Mouse (Mus musculus) CH12.LX (cell line): Measurements from ENCODE around the gene Nxpe3. TPM values are rescaled to one million over a fixed set of nuclear protein-coding genes. Genes with fewer than 3 reads are reported as not detected.

Experiments used
- DNase-seq: peaks from one replicate; pipeline ENCODE4 v3.0.0-alpha.2; 2013; ENCODE audit errors: extremely low read depth
- H3K27ac ChIP-seq: 2 replicates; pipeline ENCODE4 v1.5.1; 2012; ENCODE audit warnings: low read depth, mild to moderate bottlenecking, control low read depth, moderate library complexity; ENCODE audit not compliant: insufficient read depth
- H3K27me3 ChIP-seq: replicated peaks from 2 replicates; pipeline ENCODE3; 2012; ENCODE audit warnings: inconsistent platforms
- H3K36me3 ChIP-seq, 2 experiments: replicated peaks in 1 of 2; 2 replicates each; pipeline versions ENCODE3 to v1.6.1; 2012; ENCODE audit warnings: inconsistent platforms in 1 of 2, low read length in 1 of 2, mild to moderate bottlenecking in 1 of 2, mixed read lengths in 1 of 2, moderate library complexity in 1 of 2; ENCODE audit not compliant: control insufficient read depth in 1 of 2, insufficient read depth in 1 of 2
- H3K4me1 ChIP-seq, 2 experiments: 2 replicates each; pipeline ENCODE4 v1.6.1; 2012; ENCODE audit warnings: inconsistent platforms in 1 of 2, moderate library complexity in 1 of 2; ENCODE audit not compliant: insufficient read depth in 2 of 2, control insufficient read depth in 1 of 2
- H3K4me2 ChIP-seq: 2 replicates; pipeline ENCODE4 v1.6.1; 2012; ENCODE audit warnings: low read depth, mild to moderate bottlenecking, control low read depth; ENCODE audit not compliant: poor library complexity, insufficient read depth, severe bottlenecking
- H3K4me3 ChIP-seq, 3 experiments: fragments of 150-350 bp in 1 of 3; sonication (generic) in 1 of 3; replicated peaks in 1 of 3; 2 replicates each; pipeline versions ENCODE3 to v1.5.1; 2011 to 2012; ENCODE audit warnings: low read depth in 2 of 3, low read length in 2 of 3, mild to moderate bottlenecking in 2 of 3, moderate library complexity in 2 of 3, control low read depth in 1 of 3, improper control_type of control experiment in 1 of 3, inconsistent platforms in 1 of 3, mixed read lengths in 1 of 3; ENCODE audit not compliant: poor library complexity in 1 of 3
- H3K79me2 ChIP-seq: replicated peaks from 2 replicates; pipeline ENCODE4 v1.6.1; 2012; ENCODE audit warnings: mild to moderate bottlenecking, moderate library complexity; ENCODE audit not compliant: control insufficient read depth, poor library complexity, insufficient read depth, severe bottlenecking; ENCODE audit errors: extremely low read depth
- H3K9ac ChIP-seq: 2 replicates; pipeline ENCODE4 v1.6.1; 2012; ENCODE audit warnings: low read depth, mild to moderate bottlenecking, control low read depth, moderate library complexity; ENCODE audit not compliant: insufficient read depth
- H3K9me3 ChIP-seq: replicated peaks from 2 replicates; pipeline ENCODE3; 2012; ENCODE audit warnings: low read length, inconsistent platforms, mixed read lengths
- BHLHE40 ChIP-seq: IDR thresholded peaks from 2 replicates; pipeline ENCODE4 v1.6.1; 2011; ENCODE audit warnings: mild to moderate bottlenecking, low read depth, low read length, improper control_type of control experiment
- CHD1 ChIP-seq: IDR thresholded peaks from 2 replicates; pipeline ENCODE4 v1.6.1; 2012; ENCODE audit warnings: low read depth, low read length, improper control_type of control experiment, inconsistent platforms
- CHD2 ChIP-seq: IDR thresholded peaks from 2 replicates; pipeline ENCODE4 v1.6.1; 2011; ENCODE audit warnings: low read length, improper control_type of control experiment
- CTCF ChIP-seq, 2 experiments: IDR thresholded peaks in 1 of 2; conservative IDR thresholded peaks in 1 of 2; 2 replicates each; pipeline ENCODE4 v1.5.1; 2011 to 2012; ENCODE audit warnings: low read depth in 2 of 2, low read length in 2 of 2, improper control_type of control experiment in 1 of 2, inconsistent platforms in 1 of 2, mild to moderate bottlenecking in 1 of 2, moderate library complexity in 1 of 2
- E2F4 ChIP-seq: IDR thresholded peaks from 2 replicates; pipeline ENCODE4 v1.6.1; 2011; ENCODE audit warnings: low read depth, low read length, improper control_type of control experiment; ENCODE audit not compliant: insufficient replicate concordance
- ELF1 ChIP-seq: IDR thresholded peaks from 2 replicates; pipeline ENCODE4 v1.6.1; 2014; ENCODE audit warnings: low read depth, mild to moderate bottlenecking, inconsistent platforms, low read length, improper control_type of control experiment
- EP300 ChIP-seq: IDR thresholded peaks from 2 replicates; pipeline ENCODE4 v1.6.1; 2011; ENCODE audit warnings: low read length, improper control_type of control experiment
- ETS1 ChIP-seq: conservative IDR thresholded peaks from 2 replicates; pipeline ENCODE4 v1.6.1; 2012; ENCODE audit warnings: low read depth, mild to moderate bottlenecking, inconsistent platforms, low read length, improper control_type of control experiment, moderate library complexity
- GABPA ChIP-seq: IDR thresholded peaks from 2 replicates; pipeline ENCODE4 v1.6.1; 2012; ENCODE audit warnings: low read depth, low read length, improper control_type of control experiment, inconsistent platforms; ENCODE audit not compliant: insufficient replicate concordance
- HCFC1 ChIP-seq: IDR thresholded peaks from 2 replicates; pipeline ENCODE4 v1.6.1; 2012; ENCODE audit warnings: low read depth, mild to moderate bottlenecking, inconsistent platforms, low read length, improper control_type of control experiment
- IRF4 ChIP-seq: IDR thresholded peaks from 2 replicates; pipeline ENCODE4 v1.6.1; 2014; ENCODE audit warnings: low read depth, mild to moderate bottlenecking, inconsistent platforms, low read length, improper control_type of control experiment
- JUN ChIP-seq: IDR thresholded peaks from 2 replicates; pipeline ENCODE4 v1.6.1; 2011; ENCODE audit warnings: low read depth, mild to moderate bottlenecking, low read length, improper control_type of control experiment, moderate library complexity; ENCODE audit not compliant: insufficient read depth
- JUND ChIP-seq: conservative IDR thresholded peaks from 2 replicates; pipeline ENCODE4 v1.6.1; 2011; ENCODE audit warnings: low read depth, low read length, improper control_type of control experiment
- KAT2A ChIP-seq: IDR thresholded peaks from 2 replicates; pipeline ENCODE4 v1.6.1; 2012; ENCODE audit warnings: low read length, improper control_type of control experiment, inconsistent platforms; ENCODE audit not compliant: insufficient replicate concordance
- MAFK ChIP-seq: IDR thresholded peaks from 2 replicates; pipeline ENCODE4 v1.6.1; 2011; ENCODE audit warnings: low read length, improper control_type of control experiment; ENCODE audit not compliant: insufficient replicate concordance
- MAX ChIP-seq: IDR thresholded peaks from 2 replicates; pipeline ENCODE4 v1.6.1; 2011; ENCODE audit warnings: low read length, improper control_type of control experiment
- MAZ ChIP-seq: IDR thresholded peaks from 2 replicates; pipeline ENCODE4 v1.6.1; 2012; ENCODE audit warnings: low read depth, mild to moderate bottlenecking, inconsistent platforms, low read length, improper control_type of control experiment, moderate library complexity
- MEF2A ChIP-seq: IDR thresholded peaks from 2 replicates; pipeline ENCODE4 v1.6.1; 2014; ENCODE audit warnings: low read depth, mild to moderate bottlenecking, inconsistent platforms, low read length, improper control_type of control experiment, borderline replicate concordance
- MXI1 ChIP-seq: IDR thresholded peaks from 2 replicates; pipeline ENCODE4 v1.6.1; 2011; ENCODE audit warnings: mild to moderate bottlenecking, low read depth, low read length, improper control_type of control experiment
- MYC ChIP-seq: IDR thresholded peaks from 2 replicates; pipeline ENCODE4 v1.6.1; 2011; ENCODE audit warnings: low read depth, mild to moderate bottlenecking, improper control_type of control experiment, low read length
- NELFE ChIP-seq: IDR thresholded peaks from 2 replicates; pipeline ENCODE4 v1.6.1; 2011; ENCODE audit warnings: low read depth, low read length, improper control_type of control experiment
- NRF1 ChIP-seq: IDR thresholded peaks from 2 replicates; pipeline ENCODE4 v1.6.1; 2014; ENCODE audit warnings: low read depth, mild to moderate bottlenecking, inconsistent platforms, low read length, improper control_type of control experiment, moderate library complexity
- PAX5 ChIP-seq: IDR thresholded peaks from 2 replicates; pipeline ENCODE4 v1.6.1; 2012; ENCODE audit warnings: low read length, inconsistent platforms, mixed read lengths
- POLR2A ChIP-seq: IDR thresholded peaks from 2 replicates; pipeline ENCODE4 v1.6.1; 2011; ENCODE audit warnings: low read depth, mild to moderate bottlenecking, improper control_type of control experiment, low read length
- POLR2AphosphoS2 ChIP-seq: IDR thresholded peaks from 2 replicates; pipeline ENCODE4 v1.6.1; 2011; ENCODE audit warnings: low read depth, low read length, improper control_type of control experiment
- RAD21 ChIP-seq: IDR thresholded peaks from 2 replicates; pipeline ENCODE4 v1.6.1; 2011; ENCODE audit warnings: low read depth, mild to moderate bottlenecking, low read length, improper control_type of control experiment, moderate library complexity
- RCOR1 ChIP-seq: conservative IDR thresholded peaks from 2 replicates; pipeline ENCODE4 v1.6.1; 2012; ENCODE audit warnings: low read depth, mild to moderate bottlenecking, inconsistent platforms, low read length, improper control_type of control experiment
- SIN3A ChIP-seq: IDR thresholded peaks from 2 replicates; pipeline ENCODE4 v1.6.1; 2012; ENCODE audit warnings: low read length, improper control_type of control experiment, inconsistent platforms
- SMC3 ChIP-seq: IDR thresholded peaks from 2 replicates; pipeline ENCODE4 v1.6.1; 2011; ENCODE audit warnings: low read depth, low read length, improper control_type of control experiment
- TBP ChIP-seq: conservative IDR thresholded peaks from 2 replicates; pipeline ENCODE4 v1.6.1; 2011; ENCODE audit warnings: low read depth, low read length, improper control_type of control experiment
- TCF12 ChIP-seq: IDR thresholded peaks from 2 replicates; pipeline ENCODE4 v1.6.1; 2014; ENCODE audit warnings: low read depth, mild to moderate bottlenecking, inconsistent platforms, low read length, improper control_type of control experiment
- UBTF ChIP-seq: IDR thresholded peaks from 2 replicates; pipeline ENCODE4 v1.6.1; 2012; ENCODE audit warnings: low read depth, mild to moderate bottlenecking, inconsistent platforms, low read length, improper control_type of control experiment, moderate library complexity
- USF1 ChIP-seq: IDR thresholded peaks from 2 replicates; pipeline ENCODE4 v1.6.1; 2014; ENCODE audit warnings: low read depth, mild to moderate bottlenecking, inconsistent platforms, low read length, improper control_type of control experiment
- USF2 ChIP-seq: conservative IDR thresholded peaks from 2 replicates; pipeline ENCODE4 v1.6.1; 2011; ENCODE audit warnings: low read depth, low read length, improper control_type of control experiment
- ZC3H11A ChIP-seq: IDR thresholded peaks from 2 replicates; pipeline ENCODE4 v1.6.1; 2012; ENCODE audit warnings: low read depth, mild to moderate bottlenecking, inconsistent platforms, low read length, improper control_type of control experiment
- ZKSCAN1 ChIP-seq: IDR thresholded peaks from 2 replicates; pipeline ENCODE4 v1.6.1; 2012; ENCODE audit warnings: low read depth, inconsistent platforms, low read length, improper control_type of control experiment, borderline replicate concordance
- ZMIZ1 ChIP-seq: IDR thresholded peaks from 2 replicates; pipeline ENCODE4 v1.6.1; 2012; ENCODE audit warnings: low read depth, mild to moderate bottlenecking, inconsistent platforms, low read length, improper control_type of control experiment
- ZNF384 ChIP-seq: IDR thresholded peaks from 2 replicates; pipeline ENCODE4 v1.6.1; 2012; ENCODE audit warnings: low read depth, low read length, improper control_type of control experiment, inconsistent platforms
- dilution Hi-C: fragments of 300-500 bp; cut with MboI; formaldehyde crosslinking; loops from 2 replicates; pipeline ENCODE4 v1.14.3; 2020; ENCODE audit warnings: low sequenced_read_pairs; ENCODE audit not compliant: extremely low pct_unique_long_range_greater_than_20kb, extremely low pct_ligation_motif_present
- in situ Hi-C: fragments of 300-500 bp; cut with MboI; formaldehyde crosslinking; loops from 3 replicates; pipeline ENCODE4 v1.14.3; 2019; ENCODE audit warnings: low sequenced_read_pairs, low pct_ligation_motif_present, low pct_unique_long_range_greater_than_20kb, mixed read lengths
- polyA plus RNA-seq: library from polyadenylated mRNA; unstranded; fragments of >175 nt; gene quantifications from 2 replicates; pipeline ENCODE4 v1.2.1, GENCODE M21; 2012; ENCODE audit warnings: low read depth; ENCODE audit not compliant: insufficient read length
- total RNA-seq, 2 experiments: library from RNA; depleted of rRNA; stranded (reverse); fragments of 300-350 nt in 1 of 2; fragments of >200 nt in 1 of 2; gene quantifications; 2 replicates each; pipeline ENCODE4 v1.2.3; 2012 to 2014

Gene Nxpe3
- total and polyA plus RNA-seq, 3 experiments: 5.4 to 12.3 (median 10.6) TPM

- Histone ChIP-seq H3K9me3 (no peaks in the 10 kb centered on the region), H3K27ac (peak overlapping the region; percentile 93), H3K4me3 (peak overlapping the region in 2 of 3 experiments; percentile 37 to 53), H3K4me2 (peak overlapping the region; percentile 38), H3K36me3 (peaks cover 17 to 49% of the 10 kb centered on the region in 2 experiments), H3K79me2 (peaks cover 35% of the 10 kb centered on the region), H3K4me1 (peaks cover 7 to 66% of the 10 kb centered on the region in 2 experiments), H3K27me3 (no peaks in the 10 kb centered on the region), H3K9ac (peak overlapping the region; percentile 70)
- TF ChIP-seq IRF4 (peak; percentile 84), MEF2A (peak; percentile 66; the same call in 1 of the 2 replicates), CHD2 (no peak), TCF12 (no peak; the same call in 1 of the 2 replicates), JUND (no peak), POLR2A (peak; percentile 52), BHLHE40 (peak; percentile 81), ZNF384 (peak; percentile 95), GABPA (no peak), MAX (peak; percentile 84), PAX5 (no peak), ZMIZ1 (0 out of 2 replicates have a peak, but pooled peaks have one; percentile 37), NELFE (peak; percentile 61), POLR2AphosphoS2 (peak; percentile 43; the same call in 1 of the 2 replicates), MAZ (peak; percentile 57; the same call in 1 of the 2 replicates), MYC (peak; percentile 80; the same call in 1 of the 2 replicates), JUN (0 out of 2 replicates have a peak, but pooled peaks have one; percentile 0), CTCF (conservative IDR thresholded peaks at IDR 0.05 in 1 of 2, IDR thresholded peaks at IDR 0.05 in 1 of 2; ENCODE audit: low read depth in 2 of 2, low read length in 2 of 2) (peak in 1 of 2 experiments; percentile 64; a peak in 2 of 4 replicates), RAD21 (peak; percentile 38), EP300 (no peak; the same call in none of the 2 replicates), ZKSCAN1 (no peak), NRF1 (peak; percentile 82), ETS1 (peak; percentile 54), HCFC1 (peak; percentile 56), RCOR1 (no peak), MAFK (no peak), ELF1 (peak; percentile 78), E2F4 (no peak), UBTF (no peak), TBP (no peak), MXI1 (peak; percentile 70), ZC3H11A (no peak), SIN3A (peak; percentile 48; the same call in 1 of the 2 replicates), SMC3 (peak; percentile 36), USF1 (no peak), CHD1 (no peak), USF2 (no peak), KAT2A (no peak)
- peak; percentile 70 for DNase-seq
- dilution Hi-C loops (no loop called here), in situ Hi-C loops (loop anchor here (5.0 kb wide), 1 partner anchor 177 kb away; no protein-coding TSS in a partner anchor)
These were observed 4.5 kb downstream of the Nxpe3 start for GRCm38 (mm10) chr16:55890346-55891136.
